Mouse (Mus musculus): Measurements from ENCODE around the gene Nudt22. TPM values are rescaled to one million over a fixed set of nuclear protein-coding genes. Genes with fewer than 3 reads are reported as not detected.
"Not testable (repeated sequence)": the region's sequence is repeated elsewhere in the genome, so short reads cannot be mapped to it uniquely, and the experiment has no call there.

The Nudt22 gene
- polyA plus RNA-seq, 1 experiment from 2014 or later: 11.6 TPM

DNA sequence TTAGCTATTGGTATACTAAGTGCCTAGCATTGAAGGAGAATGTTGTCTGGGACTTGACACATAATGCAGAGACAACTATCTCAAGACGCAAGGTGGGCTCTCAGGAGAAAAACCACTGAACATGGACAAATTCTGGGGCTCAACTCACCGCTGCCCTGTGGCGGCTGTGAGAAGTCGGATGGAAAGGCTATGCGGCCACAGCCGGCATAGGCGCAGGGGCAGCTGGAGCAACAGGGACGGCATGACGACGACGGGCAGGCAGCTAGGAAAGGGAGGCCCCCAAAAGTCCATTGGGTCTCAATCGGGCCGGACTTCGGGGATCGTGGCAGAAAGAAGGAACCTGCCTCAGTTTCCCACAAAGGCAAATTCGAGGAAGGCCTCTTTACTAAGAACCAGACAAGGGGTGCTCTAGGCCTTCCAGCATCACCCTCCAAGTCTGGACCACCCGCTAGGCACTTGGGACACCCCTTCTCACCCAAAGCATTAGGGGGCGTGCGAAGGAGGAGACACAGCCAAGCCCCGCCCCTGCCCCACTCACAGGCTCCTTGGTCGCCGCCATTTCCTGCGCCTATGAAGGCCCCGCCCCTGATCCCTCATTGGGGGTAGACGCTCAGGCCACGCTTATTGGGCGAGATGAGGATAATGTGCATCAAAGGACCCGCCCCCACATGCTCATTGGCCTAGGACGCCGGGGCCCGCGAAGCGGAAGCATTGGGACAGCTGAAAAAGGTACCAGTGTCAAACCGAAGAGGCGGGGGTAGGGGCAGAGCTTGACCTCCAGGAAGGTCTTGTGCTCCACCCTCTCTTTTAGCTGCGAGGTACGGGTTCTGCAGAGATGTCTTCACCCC is 3.7 kb downstream of the Nudt22 start, which contains the start of gene Dnajc4:
Gene Dnajc4 (minus strand): TSS at position 562 of the 848 bp plus-strand sequence.
- peak; percentile 97 for DNase-seq
- H3K9me3 ChIP-seq (ENCODE audit: low read length): no peaks in the 10 kb centered on the region
- peak within 1 kb of the TSS; percentile 81 for H3K27ac ChIP-seq (ENCODE audit: low read depth)
- peak; percentile 93 for ATAC-seq
- 0 out of 2 replicates have a peak, but pooled peaks cover 2% of the 10 kb centered on the region for H3K36me3 ChIP-seq (replicated peaks; ENCODE audit: insufficient read depth, low read length)
- WGBS (ENCODE audit: insufficient replicate concordance): under 1% methylated on average over 36 of the region's 37 CpGs
- peak within 1 kb of the TSS; percentile 100 for H3K4me2 ChIP-seq (ENCODE audit: low read depth, low read length)
- H3K4me1 ChIP-seq (ENCODE audit: insufficient read depth): peaks cover 40% of the 10 kb centered on the region
- no peaks in the 10 kb centered on the region for H3K27me3 ChIP-seq (ENCODE audit: insufficient read depth, low read length)
- 0 out of 2 replicates have a peak, but pooled peaks have one; percentile 11 for TF ChIP-seq CTCF (IDR thresholded peaks at IDR 0.05; ENCODE audit: low read depth)
- no peak for TF ChIP-seq EP300 (IDR thresholded peaks at IDR 0.05; ENCODE audit: low read depth)
- H3K9ac ChIP-seq (replicated peaks): peak within 1 kb of the TSS; percentile 75
- H3K4me3 ChIP-seq (ENCODE audit: low read depth, low read length): peak within 1 kb of the TSS; percentile 67

DNA sequence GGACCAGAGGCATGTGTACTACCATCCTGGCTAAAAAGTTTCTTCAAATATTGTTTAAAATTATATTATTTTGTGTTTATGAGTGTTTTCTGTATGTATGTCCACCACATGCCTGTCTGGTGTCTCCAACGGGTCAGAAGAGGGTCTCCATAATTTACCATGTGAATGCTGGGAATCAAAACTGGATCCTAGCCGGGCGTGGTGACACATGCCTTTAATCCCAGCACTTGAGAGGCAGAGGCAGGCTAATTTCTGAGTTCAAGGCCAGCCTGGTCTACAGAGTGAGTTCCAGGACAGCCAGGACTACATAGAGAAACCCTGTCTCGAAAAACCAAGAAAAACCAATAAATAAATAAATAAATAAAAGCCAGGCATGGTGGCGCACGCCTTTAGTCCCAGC is 4.8 kb downstream of the Nudt22 start:
- H3K36me3 ChIP-seq (replicated peaks; ENCODE audit: insufficient read depth, low read length); ATAC-seq; H3K9me3 ChIP-seq (ENCODE audit: low read length); H3K27me3 ChIP-seq (ENCODE audit: insufficient read depth, low read length); DNase-seq; H3K27ac ChIP-seq (ENCODE audit: low read depth); H3K4me3 ChIP-seq (ENCODE audit: low read depth, low read length); H3K4me2 ChIP-seq (ENCODE audit: low read depth, low read length); H3K9ac ChIP-seq (replicated peaks): not testable (repeated sequence)
- H3K4me1 ChIP-seq (ENCODE audit: insufficient read depth): peaks cover 43% of the 10 kb centered on the region
- WGBS (ENCODE audit: insufficient replicate concordance): 81% methylated on average over 6 of the region's 6 CpGs

DNA sequence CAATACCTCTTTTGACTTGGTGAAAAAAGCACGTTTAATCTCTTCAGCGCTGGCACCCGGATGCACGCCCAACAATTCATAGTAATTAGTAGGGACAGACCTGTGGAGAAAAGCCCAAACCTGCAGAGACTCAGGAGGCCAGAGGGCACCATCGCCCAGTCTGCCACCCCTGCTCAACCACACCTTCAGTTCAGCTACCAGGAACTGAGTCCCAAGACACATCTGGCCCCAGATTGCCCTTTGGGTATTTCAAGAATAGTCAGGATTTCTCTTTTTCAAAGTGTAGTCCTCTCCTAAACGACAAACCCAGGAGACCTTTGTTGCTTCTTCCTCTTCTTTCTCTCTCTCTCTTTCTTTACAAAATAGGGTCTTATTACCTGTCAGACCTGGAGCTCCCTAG is 5.2 kb downstream of the Nudt22 start:
- Histone ChIP-seq H3K9me3 (ENCODE audit: low read length) (no peaks in the 10 kb centered on the region), H3K9ac (replicated peaks) (no peak overlapping the region), H3K4me3 (ENCODE audit: low read depth, low read length) (no peak overlapping the region), H3K27me3 (ENCODE audit: insufficient read depth, low read length) (no peaks in the 10 kb centered on the region), H3K4me2 (ENCODE audit: low read depth, low read length) (no peak overlapping the region), H3K4me1 (ENCODE audit: insufficient read depth) (peaks cover 46% of the 10 kb centered on the region), H3K36me3 (replicated peaks; ENCODE audit: insufficient read depth, low read length) (0 out of 2 replicates have a peak, but pooled peaks cover 2% of the 10 kb centered on the region), H3K27ac (ENCODE audit: low read depth) (no peak overlapping the region)
- WGBS (ENCODE audit: insufficient replicate concordance): 81% methylated on average over 6 of the region's 6 CpGs
- DNase-seq: no peak
- no peak for ATAC-seq
- no peak for TF ChIP-seq CTCF (IDR thresholded peaks at IDR 0.05; ENCODE audit: low read depth)
- no peak for TF ChIP-seq EP300 (IDR thresholded peaks at IDR 0.05; ENCODE audit: low read depth)

DNA sequence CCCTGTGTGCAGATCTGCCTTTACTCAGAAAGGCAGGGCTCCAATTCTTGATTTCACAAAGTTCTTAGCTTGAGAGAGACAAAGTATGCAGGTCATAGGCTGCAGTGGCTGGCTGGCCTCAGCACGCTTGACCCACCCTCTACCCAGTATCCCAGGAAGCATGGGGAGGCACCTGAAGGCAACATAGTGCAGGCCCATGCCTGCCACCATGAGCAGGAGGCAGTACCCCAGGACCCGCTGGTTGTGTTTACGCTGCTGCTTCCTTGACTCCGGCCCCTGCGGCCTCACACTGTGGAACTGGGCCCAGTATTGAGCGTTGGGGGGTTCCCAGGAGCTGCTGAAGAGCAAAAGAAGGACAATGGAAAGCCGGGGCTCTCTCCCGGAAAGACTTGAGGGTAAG is 6.7 kb downstream of the Nudt22 start:
- 91% methylated on average over 8 of the region's 8 CpGs for WGBS (ENCODE audit: insufficient replicate concordance)
- no peak overlapping the region for H3K9ac ChIP-seq (replicated peaks)
- ATAC-seq (no peak), DNase-seq (no peak)
- TF ChIP-seq CTCF (IDR thresholded peaks at IDR 0.05; ENCODE audit: low read depth) (no peak), EP300 (IDR thresholded peaks at IDR 0.05; ENCODE audit: low read depth) (no peak)
- no peak overlapping the region for H3K27ac ChIP-seq (ENCODE audit: low read depth)
- H3K27me3 ChIP-seq (ENCODE audit: insufficient read depth, low read length): no peaks in the 10 kb centered on the region
- H3K9me3 ChIP-seq (ENCODE audit: low read length): no peaks in the 10 kb centered on the region
- H3K4me3 ChIP-seq (ENCODE audit: low read depth, low read length): no peak overlapping the region
- no peak overlapping the region for H3K4me2 ChIP-seq (ENCODE audit: low read depth, low read length)
- H3K36me3 ChIP-seq (replicated peaks; ENCODE audit: insufficient read depth, low read length): peaks cover 8% of the 10 kb centered on the region; the same call in 1 of the 2 replicates
- H3K4me1 ChIP-seq (ENCODE audit: insufficient read depth): peaks cover 36% of the 10 kb centered on the region

DNA sequence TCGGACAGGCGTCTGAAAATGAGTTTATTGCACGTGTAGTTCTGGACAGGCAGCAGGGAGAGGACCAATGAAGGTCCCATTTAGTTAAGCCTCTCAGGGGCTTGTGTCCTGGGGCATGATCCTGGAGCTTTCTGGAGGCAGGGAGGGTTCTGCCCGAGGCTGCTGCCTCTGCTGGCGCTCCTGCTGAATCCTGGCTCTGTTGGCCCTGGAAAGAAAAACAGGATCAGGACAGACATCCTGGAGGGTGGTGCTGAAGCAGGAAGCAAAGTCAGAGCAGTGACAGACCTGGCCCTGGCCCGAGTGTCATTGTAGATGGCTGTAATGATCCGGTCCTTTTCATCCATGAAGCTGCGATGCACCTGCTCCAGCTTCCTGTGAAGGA is 8.0 kb downstream of the Nudt22 start:
- ATAC-seq (no peak), DNase-seq (peak; percentile 24)
- Histone ChIP-seq H3K27ac (ENCODE audit: low read depth) (peak overlapping the region; percentile 48; the same call in 1 of the 2 replicates), H3K4me2 (ENCODE audit: low read depth, low read length) (peak overlapping the region; percentile 98), H3K36me3 (replicated peaks; ENCODE audit: insufficient read depth, low read length) (peaks cover 16% of the 10 kb centered on the region; the same call in 1 of the 2 replicates), H3K9me3 (ENCODE audit: low read length) (no peaks in the 10 kb centered on the region), H3K4me1 (ENCODE audit: insufficient read depth) (peaks cover 31% of the 10 kb centered on the region), H3K9ac (replicated peaks) (peak overlapping the region; percentile 75), H3K27me3 (ENCODE audit: insufficient read depth, low read length) (no peaks in the 10 kb centered on the region), H3K4me3 (ENCODE audit: low read depth, low read length) (peak overlapping the region; percentile 77)
- WGBS (ENCODE audit: insufficient replicate concordance): 9% methylated on average over 8 of the region's 8 CpGs
- TF ChIP-seq EP300 (IDR thresholded peaks at IDR 0.05; ENCODE audit: low read depth) (no peak), CTCF (IDR thresholded peaks at IDR 0.05; ENCODE audit: low read depth) (no peak)

DNA sequence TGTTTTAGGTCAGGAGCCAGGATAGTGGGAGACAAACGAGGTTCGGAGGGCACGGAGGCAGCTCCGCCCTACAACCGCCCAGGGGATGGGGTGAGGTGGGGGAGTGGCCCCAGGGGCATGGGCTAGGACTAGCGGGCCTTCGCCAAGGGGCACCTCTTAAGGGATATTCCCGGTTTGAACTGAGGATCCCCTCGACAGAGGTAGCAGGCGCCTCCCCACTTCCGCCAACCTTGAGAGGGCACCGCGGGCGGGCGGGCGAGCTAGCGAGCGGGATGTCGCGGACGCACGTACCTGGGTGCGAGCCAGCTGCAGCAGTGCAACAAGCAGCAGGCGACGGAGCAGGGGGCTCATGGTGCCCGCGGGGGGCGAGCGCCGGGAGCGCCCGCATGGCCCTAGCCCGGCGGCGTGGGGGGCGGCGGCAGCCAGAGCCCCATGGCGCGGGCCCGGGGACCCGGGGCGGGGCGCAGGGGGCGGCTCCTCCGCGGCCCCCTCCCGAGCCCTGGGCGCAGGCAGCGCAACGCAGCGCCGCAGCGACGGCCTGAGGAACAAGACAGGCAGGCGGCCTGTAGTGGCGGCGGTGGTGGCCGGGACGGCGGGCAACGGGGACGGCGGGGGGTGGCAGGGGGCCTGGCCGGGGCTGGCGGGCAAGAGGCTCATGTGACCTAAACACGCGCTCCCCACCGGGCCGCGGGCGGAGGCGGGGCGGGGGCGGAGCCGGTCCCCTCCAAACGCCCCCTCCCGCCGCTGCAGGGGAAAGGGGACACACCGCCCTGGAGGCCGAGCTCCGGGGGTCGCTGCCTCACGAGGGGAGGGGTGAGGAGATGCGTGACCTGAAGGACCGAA is 8.6 kb downstream of the Nudt22 start, which contains the start of gene Vegfb:
Gene Vegfb (minus strand): TSS at position 591 of the 843 bp plus-strand sequence.
- Histone ChIP-seq H3K9ac (replicated peaks) (peak within 1 kb of the TSS; percentile 75), H3K4me1 (ENCODE audit: insufficient read depth) (peaks cover 28% of the 10 kb centered on the region), H3K27me3 (ENCODE audit: insufficient read depth, low read length) (no peaks in the 10 kb centered on the region), H3K36me3 (replicated peaks; ENCODE audit: insufficient read depth, low read length) (peaks cover 18% of the 10 kb centered on the region; the same call in 1 of the 2 replicates), H3K4me2 (ENCODE audit: low read depth, low read length) (peak within 1 kb of the TSS; percentile 98), H3K4me3 (ENCODE audit: low read depth, low read length) (peak within 1 kb of the TSS; percentile 77), H3K9me3 (ENCODE audit: low read length) (no peaks in the 10 kb centered on the region), H3K27ac (ENCODE audit: low read depth) (peak within 1 kb of the TSS; percentile 76)
- ATAC-seq (peak; percentile 43), DNase-seq (peak; percentile 71)
- 1% methylated on average over 50 of the region's 85 CpGs for WGBS (ENCODE audit: insufficient replicate concordance)
- TF ChIP-seq EP300 (IDR thresholded peaks at IDR 0.05; ENCODE audit: low read depth): no peak
- TF ChIP-seq CTCF (IDR thresholded peaks at IDR 0.05; ENCODE audit: low read depth): no peak
